Mouse (Mus musculus) adrenal gland, postnatal 14 days (tissue): ENCODE data around the gene Echdc2. TPM values are rescaled to one million over a fixed set of nuclear protein-coding genes. Genes with fewer than 3 reads are reported as not detected.
"Not testable (repeated sequence)": the region's sequence is repeated elsewhere in the genome, so short reads cannot be mapped to it uniquely, and the experiment has no call there.

Source experiments
- DNase-seq: peaks from one replicate; pipeline ENCODE4 v3.0.0; 2021; ENCODE audit warnings: mixed read lengths
- long read RNA-seq, 2 experiments: library from polyadenylated mRNA; stranded (forward); transcript quantifications; one replicate each; pipeline ENCODE4 v2.0.0; 2021
- total RNA-seq: library from RNA; stranded (reverse); gene quantifications from 2 replicates; pipeline ENCODE4 v1.2.3, GENCODE M21; 2021

Echdc2 gene
- total RNA-seq, result 19.3 and 32.0 TPM in 2 replicates
- long read RNA-seq, experiment 1, transcript Echdc2-201 (10 exons, 1,307 nt), result major isoform, 13 of 36 reads
- long read RNA-seq, experiment 1, transcript Echdc2-209 (10 exons, 1,319 nt), result minor isoform, 9 of 36 reads
- long read RNA-seq, experiment 1, partial matches to known transcripts, result 3 of 36 reads
- long read RNA-seq, experiment 1, other reads (novel, unspliced or antisense), result 10 of 36 reads
- long read RNA-seq, experiment 2, transcript Echdc2-209 (10 exons, 1,319 nt), result minor isoform, 6 of 34 reads
- long read RNA-seq, experiment 2, transcript Echdc2-201 (10 exons, 1,307 nt), result major isoform, 22 of 34 reads
- long read RNA-seq, experiment 2, partial matches to known transcripts, result 1 of 34 reads
- long read RNA-seq, experiment 2, other reads (novel, unspliced or antisense), result 5 of 34 reads

- DNase-seq, result peak; percentile 73
Measured at GRCm38 (mm10) chr4:108165152-108165895, at the start of gene Echdc2. Gene Echdc2, plus strand, starts transcription at chr4:108165437.

GRCm38 (mm10) chr4:108116466-108116865, 48.8 kb upstream of the Echdc2 start:
- DNase-seq, result no peak

- no peak for DNase-seq
Measured at GRCm38 (mm10) chr4:108117488-108117887, 47.7 kb upstream of the Echdc2 start.

GRCm38 (mm10) chr4:108117924-108118876, 47.0 kb upstream of the Echdc2 start:
- DNase-seq, result peak; percentile 97

GRCm38 (mm10) chr4:108124104-108124503, 41.1 kb upstream of the Echdc2 start:
- DNase-seq, result no peak

GRCm38 (mm10) chr4:108126260-108126659, 39.0 kb upstream of the Echdc2 start:
- DNase-seq, result no peak

GRCm38 (mm10) chr4:108127516-108127915, 37.7 kb upstream of the Echdc2 start:
- DNase-seq, result no peak

GRCm38 (mm10) chr4:108128339-108128738, 36.9 kb upstream of the Echdc2 start:
- no peak for DNase-seq

- DNase-seq, result no peak
Measured at GRCm38 (mm10) chr4:108130452-108130851, 34.8 kb upstream of the Echdc2 start.

- DNase-seq, result peak; percentile 36
Measured at GRCm38 (mm10) chr4:108136938-108137337, 28.3 kb upstream of the Echdc2 start.

GRCm38 (mm10) chr4:108143178-108143577, 22.1 kb upstream of the Echdc2 start:
- DNase-seq, result not testable (repeated sequence)

GRCm38 (mm10) chr4:108143778-108144177, 21.5 kb upstream of the Echdc2 start:
- no peak for DNase-seq

GRCm38 (mm10) chr4:108144880-108145279, 20.4 kb upstream of the Echdc2 start, which contains the start of gene Scp2:
Gene Scp2, minus strand, starts transcription at chr4:108144998.
- DNase-seq, result no peak

- DNase-seq, result not testable (repeated sequence)
Measured at GRCm38 (mm10) chr4:108145554-108145953, 19.7 kb upstream of the Echdc2 start.

GRCm38 (mm10) chr4:108155141-108155540, 10.1 kb upstream of the Echdc2 start:
- not testable (repeated sequence) for DNase-seq

GRCm38 (mm10) chr4:108161936-108162335, 3.3 kb upstream of the Echdc2 start:
- DNase-seq, result no peak

GRCm38 (mm10) chr4:108163291-108163690, 1.9 kb upstream of the Echdc2 start:
- DNase-seq, result no peak

GRCm38 (mm10) chr4:108166874-108167273, 1.6 kb downstream of the Echdc2 start:
- DNase-seq, result no peak

- DNase-seq, result no peak
Measured at GRCm38 (mm10) chr4:108168056-108168455, 2.8 kb downstream of the Echdc2 start.

GRCm38 (mm10) chr4:108182278-108182677, 17.0 kb downstream of the Echdc2 start:
- no peak for DNase-seq

GRCm38 (mm10) chr4:108192821-108193323, 27.6 kb downstream of the Echdc2 start:
- no peak for DNase-seq
